Mouse (Mus musculus) c-Kit-positive CD71-positive TER-119-positive erythroid progenitor cells, embryonic 14.5 days (primary cell): Measurements from ENCODE around the gene G0s2.
"Not testable (repeated sequence)": the region's sequence is repeated elsewhere in the genome, so short reads cannot be mapped to it uniquely, and the experiment has no call there.

ENCODE experiments used
- DNase-seq: peaks from one replicate; pipeline ENCODE4 v3.0.0-alpha.2; 2013; ENCODE audit warnings: low spot score

The G0s2 gene

GRCm38 (mm10) chr1:193289076-193289475, 16.1 kb upstream of the G0s2 start:
- no peak for DNase-seq

DNA sequence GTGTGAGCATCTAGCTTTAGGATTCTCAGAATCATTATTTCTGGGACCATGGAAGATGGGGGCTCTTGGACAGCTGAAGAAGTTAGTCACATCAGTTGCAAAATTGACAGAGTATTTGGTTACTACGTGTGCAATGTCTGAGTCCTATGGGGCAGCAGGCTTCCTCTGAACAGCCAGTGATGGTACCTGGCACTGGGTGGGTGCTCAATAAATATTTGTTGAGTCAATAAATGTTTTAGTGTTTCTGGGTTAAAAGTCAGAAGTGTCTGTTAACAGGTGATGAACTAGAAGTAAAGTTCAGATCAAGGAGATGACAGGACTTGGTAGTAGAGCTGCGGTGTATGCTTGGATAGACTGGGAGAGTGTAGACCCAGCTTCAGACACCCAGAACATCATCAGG, 14.6 kb upstream of the G0s2 start:
- no peak for DNase-seq

- not testable (repeated sequence) for DNase-seq
Observed at GRCm38 (mm10) chr1:193285766-193286325, 12.8 kb upstream of the G0s2 start.

DNA sequence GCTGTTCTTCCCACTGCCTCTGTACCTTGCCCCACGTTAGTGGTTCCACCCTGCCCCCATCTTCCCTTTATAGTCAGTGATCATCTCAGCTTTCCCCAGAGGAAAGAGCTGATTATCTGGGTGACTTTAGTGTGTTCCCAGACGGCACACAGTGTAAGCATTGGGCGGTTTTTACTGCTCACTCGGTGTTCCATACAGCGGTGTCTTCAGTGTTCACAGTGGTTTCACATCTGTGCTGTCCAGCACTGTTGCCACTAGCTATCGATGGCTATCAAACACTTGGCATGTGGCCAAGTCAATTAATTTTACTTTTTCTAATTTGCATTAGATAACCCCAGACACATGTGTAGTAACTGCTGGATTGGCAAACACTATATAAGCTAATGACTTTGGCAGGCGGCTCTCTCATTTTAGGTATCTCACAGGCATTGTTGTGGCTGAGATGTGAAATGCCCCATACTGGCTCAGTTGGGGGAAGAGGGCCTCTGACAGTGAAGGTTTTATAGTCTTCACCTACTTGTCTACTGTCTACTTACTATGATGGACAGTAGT, 11.3 kb upstream of the G0s2 start:
- no peak for DNase-seq

GRCm38 (mm10) chr1:193281344-193281743, 8.3 kb upstream of the G0s2 start:
- DNase-seq, result no peak

DNA sequence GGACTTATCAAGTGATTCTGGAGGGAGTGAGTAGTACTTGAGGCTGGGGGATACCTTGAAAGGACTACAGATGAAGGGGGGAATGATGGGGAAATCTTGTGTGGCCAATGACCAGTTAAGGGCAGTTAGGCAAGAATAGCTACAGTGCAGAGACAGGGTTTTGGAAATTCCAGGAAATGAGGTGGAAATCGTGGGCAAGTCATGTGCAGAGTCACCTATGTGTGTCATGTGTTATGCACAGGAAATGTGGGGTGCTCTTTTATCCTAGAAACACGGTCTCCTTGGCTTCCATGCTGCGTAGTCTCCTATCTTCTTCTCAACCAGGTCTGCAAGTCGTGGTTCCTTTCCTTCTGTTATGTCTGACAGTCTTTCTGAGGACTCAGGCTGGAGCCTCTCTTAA, 6.5 kb upstream of the G0s2 start:
- no peak for DNase-seq

- no peak for DNase-seq
Observed at GRCm38 (mm10) chr1:193278414-193279045, 5.5 kb upstream of the G0s2 start.

GRCm38 (mm10) chr1:193274407-193275071, 1.5 kb upstream of the G0s2 start:
- no peak for DNase-seq

GRCm38 (mm10) chr1:193272137-193272915, 691 bp downstream of the G0s2 start:
- no peak for DNase-seq

DNA sequence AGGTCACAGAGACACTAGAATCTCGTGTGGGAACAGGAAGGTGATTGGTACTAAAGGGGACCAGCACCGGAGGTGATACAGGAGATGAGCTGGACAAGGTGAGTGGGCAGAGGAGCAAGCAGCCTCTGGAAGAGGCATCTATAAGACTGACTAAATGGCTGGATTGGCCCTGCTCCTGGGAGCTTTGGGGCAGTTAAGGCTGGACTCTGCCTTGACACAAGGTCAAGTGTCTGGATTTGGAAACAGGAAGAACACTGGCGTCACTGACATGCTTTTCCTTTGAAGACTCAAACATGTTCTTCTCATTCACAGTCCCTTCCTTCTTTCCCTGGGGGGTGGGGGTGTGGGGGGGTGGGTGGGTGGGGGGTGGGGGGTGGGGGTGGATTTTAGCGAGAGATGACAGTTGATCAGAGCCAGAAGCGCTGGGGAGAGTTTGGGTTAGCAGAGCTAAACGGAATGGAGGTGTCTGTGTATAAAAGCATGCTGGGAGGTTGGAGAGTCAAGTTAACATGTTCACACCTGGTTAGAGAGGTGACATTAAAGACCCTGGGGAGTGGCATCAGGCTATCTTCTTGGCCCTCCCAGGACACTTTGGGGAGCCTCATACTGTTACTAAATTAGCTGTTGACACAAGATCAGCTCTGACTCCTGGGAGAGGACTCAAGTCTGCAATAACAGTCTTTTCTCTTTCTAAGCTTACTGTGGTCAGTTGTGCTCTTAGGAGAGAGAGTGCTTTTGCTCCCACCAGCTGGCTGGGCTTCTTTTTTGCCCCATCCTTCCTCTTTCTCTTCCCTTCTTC, 1.9 kb downstream of the G0s2 start:
- DNase-seq, result no peak

DNA sequence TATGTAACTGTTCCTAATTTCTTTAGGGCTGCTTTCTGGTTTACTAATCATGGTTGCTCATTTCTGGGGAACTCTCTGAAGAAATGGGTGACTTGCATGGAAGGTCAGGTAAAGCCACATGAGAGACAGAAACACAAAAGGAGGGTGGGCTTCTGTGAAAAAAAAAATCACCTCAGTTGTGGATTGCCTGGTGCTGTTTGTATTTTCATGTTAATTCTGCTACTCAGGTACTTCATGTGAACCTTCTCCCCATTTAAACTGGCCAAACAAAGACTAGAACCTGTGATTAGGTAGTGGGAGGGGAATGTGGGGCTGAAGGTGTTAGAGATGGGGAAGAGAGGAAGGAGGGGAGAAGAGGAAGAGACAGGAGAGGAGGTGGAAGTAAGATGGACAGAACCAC, 7.3 kb downstream of the G0s2 start:
- DNase-seq, result no peak

DNA sequence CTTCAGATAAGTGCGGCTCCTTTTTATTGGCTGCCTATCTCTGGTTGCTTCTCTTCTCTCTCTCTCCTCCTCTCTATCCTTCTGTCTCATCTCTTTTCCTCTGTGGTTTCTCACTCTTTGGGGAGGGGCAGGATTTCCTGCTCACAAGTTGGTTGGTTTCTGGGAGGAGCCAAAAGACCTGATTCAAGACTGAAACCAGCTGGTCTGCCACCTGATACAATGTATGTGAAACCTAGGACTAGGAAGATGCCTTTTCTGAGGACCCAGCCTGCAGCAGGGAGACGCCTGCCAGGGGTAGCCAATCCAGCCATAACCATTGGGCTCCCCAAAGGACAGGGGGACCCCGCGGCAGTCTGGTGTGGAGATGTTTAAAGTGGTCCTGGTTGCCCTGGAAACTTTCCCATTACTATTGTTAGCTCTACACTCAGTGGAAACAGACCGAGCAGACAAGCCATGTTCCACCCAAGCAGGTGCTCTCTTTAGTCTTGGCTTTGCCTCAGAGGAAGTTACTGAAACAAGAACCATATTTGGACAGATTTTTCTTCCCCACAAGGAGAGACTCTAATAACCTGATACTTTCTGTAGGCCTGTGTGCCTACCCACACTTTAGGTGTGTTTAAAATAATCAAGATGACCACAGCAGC, 8.9 kb downstream of the G0s2 start, which contains the start of gene Hsd11b1:
TSS of gene Hsd11b1 (minus strand) at position 121 of the 644 bp plus-strand sequence.
- no peak for DNase-seq

- DNase-seq, result no peak
Observed at GRCm38 (mm10) chr1:193263026-193263907, 9.8 kb downstream of the G0s2 start.

DNA sequence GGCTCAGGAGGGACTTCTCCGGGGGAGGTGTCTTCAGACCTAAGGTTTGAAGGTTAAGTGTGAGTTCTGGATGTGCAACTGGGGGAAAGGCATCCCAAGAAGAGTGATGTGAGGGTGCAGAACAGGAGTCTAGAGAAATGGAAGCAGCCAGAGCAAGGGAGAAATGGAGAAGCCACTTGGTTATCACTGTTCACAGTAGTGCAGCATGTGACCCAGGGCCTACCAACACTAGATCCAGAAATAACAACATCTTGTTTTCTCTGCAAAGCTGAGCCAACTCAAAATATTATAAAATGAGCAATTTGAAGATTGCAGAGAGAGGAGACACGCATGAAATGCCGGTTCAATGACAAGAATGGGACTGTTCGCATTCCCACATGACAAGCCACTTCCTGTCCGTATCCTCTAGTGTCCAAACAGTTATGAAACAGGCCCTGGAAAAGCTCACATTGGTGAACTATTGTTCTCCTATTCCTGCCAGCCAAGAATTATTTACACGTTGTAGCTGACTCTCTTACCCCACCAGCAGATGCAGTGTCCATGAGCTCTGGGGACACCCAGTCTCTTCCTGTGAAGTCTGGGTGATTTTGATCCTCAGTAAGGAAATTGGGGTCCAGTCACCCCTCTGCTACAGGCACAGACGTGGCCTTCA, 11.0 kb downstream of the G0s2 start:
- DNase-seq, result no peak

- no peak for DNase-seq
Observed at GRCm38 (mm10) chr1:193259559-193259958, 13.5 kb downstream of the G0s2 start.

DNA sequence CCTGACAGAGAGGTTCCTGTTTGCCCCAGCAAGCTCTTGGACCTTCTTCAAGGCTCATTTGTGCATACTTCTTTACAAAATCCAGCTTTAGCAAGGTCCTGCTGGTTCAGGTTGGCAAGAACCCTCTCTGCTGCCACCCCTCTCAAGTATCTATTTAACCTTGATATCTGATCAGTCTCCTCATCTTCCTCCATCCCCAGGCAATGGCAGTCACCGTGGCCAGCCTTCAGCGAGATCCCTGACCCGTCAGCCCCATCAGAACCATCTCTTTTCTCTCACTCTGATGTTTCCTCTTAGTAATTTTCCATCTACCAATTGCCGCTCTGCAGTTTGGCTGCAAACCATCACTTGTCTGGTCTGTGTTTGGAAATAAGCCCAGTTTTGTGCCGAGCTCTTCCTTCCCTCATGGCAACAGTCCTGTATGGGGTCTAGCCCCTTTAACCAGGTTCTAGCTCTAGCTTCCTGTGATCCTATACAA, 16.4 kb downstream of the G0s2 start:
- no peak for DNase-seq

GRCm38 (mm10) chr1:193256289-193256577, 16.8 kb downstream of the G0s2 start:
- DNase-seq, result no peak

- no peak for DNase-seq
Observed at GRCm38 (mm10) chr1:193255488-193256288, 17.3 kb downstream of the G0s2 start.

GRCm38 (mm10) chr1:193255032-193255431, 18.0 kb downstream of the G0s2 start:
- no peak for DNase-seq
